Mouse (Mus musculus) regulatory T cell (primary cell): ENCODE measurements around the gene Suco.

Experiments used
- in situ Hi-C: fragments of 300-600 bp; cut with MboI, MseI; formaldehyde crosslinking; loops from one replicate; pipeline ENCODE4 v1.15.1; 2025; ENCODE audit warnings: high pct_unique_total_duplicates

Gene Suco

DNA sequence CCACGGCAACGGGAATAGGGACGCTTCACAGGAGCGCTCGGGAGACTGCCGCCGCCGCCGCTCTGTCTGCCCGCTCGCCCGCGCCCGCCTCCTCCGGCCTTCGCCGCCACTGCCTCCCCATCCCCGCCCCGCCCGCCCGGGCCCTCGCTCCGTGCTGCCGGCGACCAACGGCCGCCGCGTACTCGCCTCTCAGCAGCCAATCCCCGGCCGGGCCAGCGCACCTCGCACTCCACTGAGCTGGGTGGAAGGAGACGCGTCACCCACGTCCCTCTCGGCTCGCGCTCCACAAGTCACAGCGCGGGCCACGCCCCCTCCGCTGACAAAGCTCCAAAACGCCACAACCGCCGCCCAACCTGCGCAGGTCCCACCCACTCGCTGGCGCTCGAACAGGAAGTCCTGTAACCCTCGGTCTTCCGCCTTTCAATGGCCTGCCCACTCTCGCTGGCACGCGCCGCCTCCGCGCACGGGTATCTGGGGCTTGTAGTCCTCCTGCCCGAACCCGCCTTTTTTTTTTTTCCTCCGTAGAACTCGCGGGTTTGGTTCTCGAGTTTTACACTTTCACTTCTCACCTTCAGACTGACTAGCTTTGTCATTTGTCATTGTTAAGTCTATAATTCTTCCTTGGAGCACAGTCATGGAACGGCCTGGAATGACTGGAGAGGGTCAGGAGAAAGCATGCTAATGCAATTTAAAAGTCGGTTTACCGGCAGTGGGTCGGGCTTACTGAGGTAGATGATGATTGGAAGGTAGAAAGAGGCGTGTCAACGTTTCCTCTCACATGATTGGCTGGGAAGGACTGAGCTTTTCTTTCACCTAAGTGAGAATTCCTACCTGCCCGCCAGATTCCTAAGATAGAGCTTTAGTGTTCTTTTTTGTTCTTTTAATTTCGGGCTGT, at the start of gene Suco:
Suco (minus strand) TSS at position 130 of the 895 bp plus-strand sequence.
- in situ Hi-C loops: loop anchor here (5.0 kb wide), 1 partner anchor 129 kb away; no protein-coding TSS in a partner anchor

DNA sequence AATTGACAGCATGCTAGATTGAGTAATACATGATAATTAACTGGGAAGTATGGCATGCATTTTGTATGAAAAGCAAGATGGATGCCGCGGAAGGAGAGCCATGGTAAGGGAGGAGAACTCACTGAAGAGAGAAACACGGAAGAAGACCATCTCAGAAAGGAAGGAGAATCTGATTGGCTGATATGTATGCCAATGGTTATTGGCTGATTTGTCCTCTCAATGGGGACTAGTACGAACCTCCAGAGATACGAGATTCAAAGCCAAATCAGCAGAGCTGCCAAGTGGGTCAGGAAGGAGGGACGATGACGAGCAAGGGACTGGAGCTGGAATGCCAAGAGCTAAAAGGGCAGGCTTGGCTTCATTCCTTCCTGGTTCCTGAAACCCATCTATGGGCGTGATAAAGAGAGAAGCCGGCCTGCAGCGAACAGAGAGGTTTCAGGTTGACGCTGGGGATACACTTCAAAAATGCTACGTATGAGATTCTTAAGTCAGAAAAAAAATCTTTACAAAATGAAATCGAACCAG, 48.9 kb upstream of the Suco start:
- in situ Hi-C loops: no loop called here

DNA sequence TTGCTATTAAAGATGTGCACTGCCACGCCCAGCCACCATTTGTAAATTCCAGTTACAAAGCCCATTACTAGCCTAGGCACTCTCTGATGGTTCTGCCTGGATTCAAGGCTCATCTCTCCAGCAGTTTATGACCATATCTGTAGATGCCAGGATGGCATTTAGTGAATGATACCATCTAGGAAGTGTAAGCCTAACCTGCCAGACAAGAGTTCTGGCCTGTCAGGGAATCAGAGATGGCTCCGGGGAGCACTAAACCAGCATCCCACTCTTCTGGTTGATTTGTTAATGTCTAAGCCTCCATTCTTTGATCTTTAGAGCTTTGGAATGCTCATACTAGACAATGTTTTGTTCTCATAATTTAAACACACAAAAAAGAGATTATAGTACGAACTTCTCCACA, 47.8 kb upstream of the Suco start:
- in situ Hi-C loops: no loop called here

DNA sequence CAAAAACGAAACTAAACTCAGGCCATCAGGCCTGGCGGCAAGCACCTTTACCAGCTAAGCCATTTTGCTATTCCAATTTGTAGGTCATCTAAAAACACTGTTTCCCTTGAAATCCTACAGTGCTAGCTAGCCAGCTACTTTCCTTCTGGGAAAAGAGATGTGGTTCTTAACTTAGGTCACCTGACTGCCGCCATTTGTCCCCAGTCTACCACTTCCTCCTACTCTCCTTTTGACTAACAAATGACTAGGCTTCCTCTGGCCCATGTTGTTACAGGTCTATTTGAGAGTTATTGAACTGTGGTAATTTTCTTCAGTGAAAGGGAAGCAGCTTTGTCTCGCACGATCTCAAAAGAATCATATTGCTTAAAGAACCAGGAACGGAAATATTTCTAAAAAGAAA, 45.4 kb upstream of the Suco start:
- in situ Hi-C loops: no loop called here

DNA sequence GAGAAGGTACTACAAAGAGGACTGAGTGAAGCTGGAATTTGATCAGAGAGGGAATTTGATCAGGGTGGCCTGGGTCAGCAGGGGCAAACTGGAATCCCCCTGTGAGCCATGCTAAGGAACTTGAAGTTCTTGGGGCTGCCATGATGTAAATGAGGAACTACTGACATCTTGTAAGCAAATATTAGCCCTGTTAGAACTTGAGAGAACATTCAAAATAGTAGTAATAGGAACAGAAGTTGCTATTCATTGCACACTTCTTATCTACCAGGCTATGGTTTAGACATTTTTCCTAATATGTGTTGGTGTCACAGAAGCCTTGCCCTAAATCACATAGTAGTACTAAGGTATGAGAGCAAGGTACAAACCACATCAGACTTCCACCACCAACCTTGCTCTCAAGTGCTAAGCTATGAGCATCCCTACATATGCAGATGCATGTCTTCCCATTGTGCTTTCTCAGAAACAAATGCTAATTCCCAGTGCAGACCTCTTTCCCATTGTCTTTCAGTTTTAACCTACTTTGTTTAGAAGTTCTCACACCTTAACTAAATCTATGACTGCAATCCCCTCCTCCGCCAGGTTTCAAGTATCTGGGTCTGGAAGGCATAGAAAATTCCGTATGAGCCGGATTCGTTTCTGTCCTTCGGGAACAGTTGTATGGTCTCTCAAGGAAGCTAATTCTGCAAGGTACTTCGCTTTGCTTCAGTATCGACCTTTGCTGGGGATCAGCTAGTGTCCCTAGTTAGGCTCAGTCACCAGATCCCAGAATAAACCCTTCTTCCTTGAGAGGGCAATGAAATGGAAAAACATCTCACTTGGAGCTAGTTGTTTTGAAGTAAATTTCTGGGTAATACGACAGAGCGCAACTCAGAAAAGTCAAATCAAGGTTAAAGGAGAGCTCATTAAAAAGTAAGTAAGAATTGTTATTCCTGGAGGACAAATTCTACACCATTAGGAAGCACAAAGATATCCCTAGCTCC, 44.3 kb upstream of the Suco start:
- in situ Hi-C loops: no loop called here

DNA sequence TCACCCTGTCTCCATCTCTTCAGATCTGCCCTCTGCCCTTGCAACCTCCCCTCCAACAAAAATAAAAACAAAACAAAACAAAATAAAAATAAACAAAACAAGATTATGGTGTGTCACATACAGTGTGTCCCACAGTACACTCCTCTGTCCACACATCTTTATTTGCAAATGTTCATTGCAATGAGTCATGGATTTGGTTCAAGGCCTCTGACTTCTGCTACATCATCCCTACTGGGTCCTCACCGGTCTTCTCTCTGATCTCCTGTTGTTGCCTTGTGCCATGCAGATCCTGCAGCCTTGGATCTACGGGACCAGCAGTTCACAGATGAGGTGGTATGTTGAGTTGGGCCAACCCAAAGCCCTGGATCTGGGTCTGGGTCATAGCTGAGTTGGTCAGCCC, 43.1 kb upstream of the Suco start:
- in situ Hi-C loops: no loop called here

DNA sequence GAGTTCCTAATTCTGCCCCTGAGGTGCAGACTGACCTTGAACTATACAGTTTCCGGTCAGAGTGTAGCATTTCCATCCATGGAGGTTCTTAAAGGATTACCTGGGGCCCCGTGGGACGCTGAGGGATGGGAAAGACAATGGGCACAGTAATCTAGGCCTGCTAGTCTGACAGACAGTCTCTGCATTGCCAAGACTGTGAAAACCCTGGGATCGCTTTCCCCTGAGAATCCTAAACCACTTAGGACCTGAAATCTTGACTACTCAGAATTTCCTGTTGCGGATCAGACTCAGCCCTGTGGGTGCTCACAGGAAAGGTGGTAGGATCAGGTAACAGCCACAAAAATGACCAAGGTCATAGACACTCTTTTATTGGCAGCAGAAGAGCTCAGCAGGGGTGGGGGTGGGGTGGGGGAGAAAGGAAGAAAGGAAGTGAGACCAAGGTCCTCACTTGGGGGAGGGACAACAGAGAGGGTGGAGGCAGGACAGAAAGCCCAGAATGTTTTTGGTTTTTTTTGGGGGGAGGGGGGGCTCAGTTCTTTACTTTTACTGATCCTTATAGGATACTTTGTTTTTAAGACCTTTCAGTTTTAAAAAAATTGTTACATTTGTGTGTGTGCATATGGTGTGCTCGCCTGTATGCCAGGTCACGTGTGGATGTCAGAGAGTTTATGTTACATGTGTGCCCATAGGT, 42.3 kb upstream of the Suco start:
- in situ Hi-C loops: no loop called here

DNA sequence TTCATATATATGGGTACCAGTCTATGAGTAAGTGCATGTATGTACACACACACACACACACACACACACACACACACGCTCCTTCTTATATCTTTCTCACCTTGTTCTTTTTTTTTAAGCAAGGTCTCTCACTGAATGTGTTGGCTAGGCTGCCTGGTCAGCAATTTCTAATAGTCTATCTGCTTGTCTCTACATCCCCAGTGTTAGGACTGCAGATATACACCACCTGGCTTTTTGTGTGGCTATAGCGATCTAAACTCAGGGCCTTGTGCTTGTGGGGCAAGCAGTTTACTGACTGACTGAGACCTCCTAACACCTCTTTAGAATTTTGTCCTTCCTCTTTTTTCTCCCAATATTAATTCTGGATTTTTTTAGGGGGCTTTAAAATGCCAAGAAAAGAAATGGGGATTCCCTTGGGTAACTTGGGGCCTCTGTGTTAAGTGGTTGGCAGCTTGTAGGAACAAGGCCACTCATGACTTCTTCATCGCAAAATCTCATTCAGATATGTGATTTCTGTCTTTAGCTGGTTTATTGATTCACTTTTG, 41.5 kb upstream of the Suco start:
- in situ Hi-C loops: no loop called here

DNA sequence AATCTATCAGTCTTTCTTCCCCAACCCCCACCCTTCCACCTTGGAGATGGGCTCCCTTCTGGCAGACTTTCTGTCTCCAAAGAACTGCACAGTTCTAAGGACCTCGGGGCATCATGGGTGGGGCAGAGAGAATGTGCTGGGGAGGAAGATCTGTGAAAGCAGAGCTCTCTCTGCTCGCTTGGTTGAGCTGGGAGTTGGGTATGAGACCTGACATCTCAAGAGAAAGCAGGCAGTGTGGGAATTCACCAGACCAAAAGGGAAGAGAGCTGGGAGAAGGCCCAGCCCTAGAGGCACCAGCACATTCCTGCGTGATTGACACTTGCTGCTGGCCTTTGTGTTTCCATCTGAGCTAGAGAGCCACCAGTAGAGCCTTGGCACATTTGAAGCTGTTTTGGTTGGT, 39.6 kb upstream of the Suco start:
- in situ Hi-C loops: no loop called here

DNA sequence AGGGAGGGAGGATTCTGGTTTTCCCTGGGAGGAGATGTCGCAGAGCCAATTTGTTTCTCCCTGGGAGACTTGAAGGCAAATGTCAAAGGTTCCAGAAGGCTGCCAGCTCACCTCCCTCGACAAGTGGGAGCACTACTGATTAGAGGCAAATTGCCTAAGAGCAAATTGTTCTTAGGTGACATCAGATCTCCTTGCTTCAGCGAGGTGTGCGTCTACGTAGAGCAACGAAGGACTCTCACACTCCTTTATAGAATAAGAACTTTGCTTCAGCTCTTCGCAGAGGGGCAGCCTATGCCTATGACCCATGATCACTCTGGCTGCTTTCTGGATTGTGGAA, 37.1 kb upstream of the Suco start:
- in situ Hi-C loops: no loop called here

DNA sequence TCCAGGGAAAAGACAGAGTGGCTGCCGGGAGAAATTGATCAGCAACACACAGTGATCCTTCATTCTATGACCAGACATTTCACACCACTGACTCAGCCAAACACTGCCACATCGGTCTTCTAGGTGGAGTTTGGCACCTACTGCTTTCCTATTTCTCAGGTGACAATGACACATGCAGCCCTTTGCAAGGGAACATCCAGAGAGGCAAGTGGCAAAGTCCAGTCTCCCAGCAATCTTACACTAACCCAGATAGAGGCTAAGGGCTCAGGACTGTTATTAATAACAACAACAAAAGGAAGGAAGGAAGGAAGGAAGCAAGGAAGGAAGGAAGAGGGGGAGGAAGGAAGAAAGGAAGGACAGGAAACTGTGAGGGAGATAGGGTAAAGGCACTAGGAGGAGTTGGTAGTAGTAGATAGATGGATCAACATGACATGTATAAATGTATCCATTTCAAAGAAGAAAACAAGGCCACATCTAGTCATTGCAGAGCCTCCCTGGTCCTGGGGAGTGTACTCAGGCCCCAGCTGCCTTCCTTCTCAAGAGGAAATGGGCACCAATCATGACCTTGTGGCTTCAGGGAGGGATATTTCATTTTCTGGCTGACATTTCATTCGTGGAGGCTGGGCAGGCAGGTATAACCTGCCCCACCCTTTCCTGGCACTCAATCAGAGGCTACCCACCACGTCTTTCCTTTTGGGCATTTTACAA, 36.6 kb upstream of the Suco start:
- in situ Hi-C loops: no loop called here

DNA sequence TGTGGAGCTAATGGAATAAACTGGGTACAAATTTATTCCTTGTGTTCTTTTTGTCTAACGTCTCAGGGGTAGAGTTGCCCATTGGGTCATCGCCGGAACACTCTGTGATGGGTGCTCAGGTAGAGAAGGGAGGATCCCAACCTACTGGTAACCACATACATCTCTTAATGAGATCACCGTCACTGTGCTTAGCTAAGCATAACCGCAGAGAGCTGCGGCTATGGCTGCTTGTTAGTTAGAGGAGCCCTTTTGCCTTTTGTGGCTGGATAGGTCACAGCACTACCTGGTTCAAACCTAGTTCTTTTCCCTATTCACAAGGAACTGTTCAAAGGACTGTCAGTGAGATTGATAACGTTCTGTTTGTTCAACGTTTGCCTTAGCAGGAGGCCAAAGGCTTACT, 32.6 kb upstream of the Suco start:
- in situ Hi-C loops: no loop called here

DNA sequence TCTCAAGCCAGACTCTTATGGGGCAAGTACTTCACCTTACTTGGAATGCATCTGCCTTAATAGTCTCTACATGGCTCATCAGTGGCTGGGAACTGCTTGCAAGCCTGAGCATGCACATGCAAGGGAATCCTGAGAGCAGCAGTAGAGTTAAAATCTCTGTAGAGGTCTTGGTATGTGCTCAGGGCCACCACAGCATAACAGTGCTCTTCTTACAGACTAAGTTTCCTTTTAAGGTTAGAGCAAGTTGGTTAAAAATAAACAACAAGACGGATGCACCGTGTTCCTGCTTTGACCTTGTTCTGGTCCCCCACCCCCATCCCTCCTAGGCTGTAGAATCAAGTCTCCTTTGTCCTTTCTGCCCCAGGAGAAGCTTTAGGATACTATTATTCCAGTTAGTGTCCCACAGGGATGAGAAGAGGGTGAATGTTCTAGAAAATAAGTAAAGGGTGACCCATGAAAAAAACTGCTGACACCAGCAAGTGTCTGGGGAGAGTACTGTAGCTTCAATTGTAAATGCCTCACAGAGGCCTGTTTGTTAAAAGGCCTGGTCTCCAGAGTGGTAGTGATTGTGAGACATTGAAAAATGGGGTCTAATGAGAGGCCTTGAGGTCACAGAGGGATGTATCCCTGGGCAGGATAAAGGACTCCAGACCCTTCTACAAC, 31.4 kb upstream of the Suco start:
- in situ Hi-C loops: no loop called here

DNA sequence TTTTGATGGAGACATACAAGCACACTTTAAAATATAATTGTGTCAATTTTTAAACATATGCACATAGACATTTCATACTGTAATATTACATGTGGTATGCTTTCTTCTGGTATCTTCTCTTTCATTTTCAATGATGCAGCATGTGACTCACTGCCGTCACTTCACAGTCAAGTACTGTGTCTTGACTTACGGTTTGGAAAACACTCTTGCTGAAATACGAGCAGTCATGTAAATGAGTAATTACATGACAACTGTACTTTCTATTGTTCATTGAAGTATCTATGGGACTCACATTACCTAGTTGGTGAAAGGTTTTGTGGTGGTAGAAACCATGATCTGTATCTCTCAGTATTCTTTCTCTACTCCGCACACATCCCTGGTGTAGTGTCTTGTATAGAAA, 30.6 kb upstream of the Suco start:
- in situ Hi-C loops: no loop called here

DNA sequence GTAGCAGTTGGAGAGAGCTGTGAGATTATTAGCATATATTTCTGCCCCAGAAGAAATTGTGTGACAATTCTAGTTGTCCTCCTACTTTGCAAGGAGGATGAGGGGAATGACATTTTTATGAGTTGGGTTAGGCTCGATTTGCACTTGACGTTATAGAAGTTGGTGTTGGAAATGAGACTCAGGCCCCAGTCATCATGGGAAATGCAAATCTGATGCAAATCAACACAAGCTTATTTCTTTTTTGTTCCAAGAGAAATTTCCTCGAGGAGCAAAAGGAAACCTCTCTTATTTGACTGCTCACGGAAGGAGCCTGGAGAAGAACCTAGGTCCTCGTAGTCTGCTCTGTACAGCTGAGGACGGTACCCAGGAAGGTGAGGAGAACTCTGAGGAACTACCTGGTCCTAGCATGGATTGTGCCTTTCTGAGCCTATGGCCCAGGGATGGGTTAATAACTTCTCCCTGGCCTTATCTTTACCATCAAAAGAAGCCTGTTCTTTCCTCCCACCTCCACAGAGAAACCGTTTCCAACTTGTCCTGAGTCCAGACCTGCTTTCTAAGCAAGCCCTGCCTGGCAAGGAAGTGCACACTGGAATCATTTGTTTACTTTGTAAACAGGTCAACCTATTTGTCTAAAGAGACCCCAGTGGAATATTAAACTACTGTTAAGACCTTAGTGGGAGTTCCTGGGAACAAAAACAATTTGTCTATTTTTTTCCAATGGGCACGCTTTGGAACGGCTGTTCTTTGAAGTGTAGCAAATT, 26.4 kb upstream of the Suco start:
- in situ Hi-C loops: no loop called here

DNA sequence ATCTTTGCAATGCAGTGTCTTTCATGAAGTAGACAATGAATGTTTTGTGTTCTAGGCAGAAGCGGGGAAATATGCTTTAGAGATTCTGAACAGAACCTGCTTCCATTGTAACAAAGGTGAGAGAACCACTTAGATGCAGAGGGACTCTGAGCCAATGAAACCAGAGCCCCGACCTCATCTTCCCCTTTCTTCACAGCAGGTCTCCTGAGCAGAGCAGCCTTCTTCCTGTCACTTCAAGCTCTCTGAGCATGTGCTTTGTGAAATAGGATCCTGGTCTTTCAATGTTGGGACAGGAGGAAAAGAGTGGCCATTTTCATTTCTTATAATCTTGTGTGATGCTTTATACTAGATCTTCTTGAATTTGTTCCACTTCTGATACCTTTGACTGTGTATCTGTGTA, 23.6 kb upstream of the Suco start:
- in situ Hi-C loops: no loop called here

DNA sequence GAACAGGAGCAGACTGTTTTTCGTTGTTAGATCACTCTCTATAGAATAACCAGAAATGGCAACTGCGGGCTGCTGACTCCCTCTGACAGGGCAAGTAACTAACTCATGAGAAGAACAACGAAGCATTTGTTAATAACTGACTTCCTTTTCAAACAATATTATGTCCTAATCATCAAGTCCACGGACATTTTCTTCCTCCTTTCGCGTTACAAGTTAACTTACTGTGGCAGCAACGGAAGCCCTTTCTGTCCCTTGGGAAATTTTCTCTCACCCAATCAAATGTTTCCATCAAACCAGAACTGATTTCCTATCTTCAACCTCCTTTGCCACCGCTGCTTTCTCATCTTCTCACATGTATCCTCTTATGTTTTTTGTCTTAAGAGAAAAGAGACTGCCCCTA, 20.8 kb upstream of the Suco start:
- in situ Hi-C loops: no loop called here

DNA sequence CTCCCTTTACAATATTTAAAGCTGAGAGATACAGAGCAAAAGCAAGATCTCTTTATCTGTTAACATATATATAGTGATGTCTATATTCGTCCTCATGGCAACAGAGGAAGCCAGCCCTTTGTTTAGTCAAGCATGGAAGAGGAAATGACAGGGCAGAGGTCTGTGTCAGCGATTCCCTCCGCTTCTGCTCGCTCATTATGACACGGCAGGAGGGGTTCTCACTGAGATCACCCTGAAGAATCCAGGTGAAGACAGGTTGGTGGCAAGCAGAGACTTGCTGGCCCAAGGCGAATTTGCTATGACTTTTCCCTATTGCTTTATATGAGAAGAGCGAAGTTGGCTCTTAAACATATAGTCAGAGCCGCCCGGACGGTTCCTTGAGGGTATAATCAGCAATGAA, 19.6 kb upstream of the Suco start:
- in situ Hi-C loops: no loop called here

DNA sequence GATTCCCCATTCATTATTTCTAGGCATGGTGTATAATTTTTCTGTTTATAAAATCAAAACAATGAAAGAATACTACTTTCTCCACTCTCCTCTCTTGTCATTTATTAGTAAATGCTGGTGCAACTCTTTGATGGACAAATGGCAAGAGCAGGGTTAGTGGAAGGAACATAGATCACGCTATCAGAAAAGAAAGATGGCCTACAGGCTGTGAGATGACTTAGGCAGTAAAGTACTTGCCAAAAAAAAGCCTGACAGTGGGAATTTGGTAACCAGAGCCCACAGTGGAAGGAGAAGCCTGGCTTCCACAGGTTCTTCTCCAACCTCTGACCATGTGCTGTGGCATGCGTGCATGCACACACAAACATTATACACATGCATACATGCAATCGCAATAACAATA, 18.5 kb upstream of the Suco start:
- in situ Hi-C loops: no loop called here

DNA sequence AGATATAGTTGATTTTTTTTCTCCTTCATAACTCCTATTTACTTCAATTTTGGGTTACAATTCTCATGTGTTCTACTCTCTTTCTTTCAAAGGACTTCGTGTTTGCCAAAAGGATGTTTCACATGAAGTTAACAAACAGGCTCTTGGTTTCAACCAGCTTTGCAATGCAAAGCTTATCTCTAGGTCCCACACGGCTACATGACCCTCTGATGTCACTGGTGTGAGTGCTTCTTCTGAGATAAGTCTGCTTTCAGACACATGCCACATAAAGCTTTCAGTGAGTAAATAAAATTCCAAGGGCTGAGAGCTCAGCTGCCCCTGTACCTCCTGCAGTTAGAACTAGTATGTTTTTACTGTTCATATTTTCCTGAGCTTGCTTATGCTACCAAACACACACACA, 18.1 kb upstream of the Suco start:
- in situ Hi-C loops: no loop called here
